Mouse (Mus musculus): ENCODE measurements around the gene Mgat4b.

Gene Mgat4b

GRCm38 (mm10) chr11:50200613-50201012 is 10.1 kb upstream of the Mgat4b start:
- DNase-seq (ENCODE audit: low read depth), result no peak

GRCm38 (mm10) chr11:50201590-50201989 is 9.1 kb upstream of the Mgat4b start:
- DNase-seq (ENCODE audit: low read depth), result no peak

- no peak for DNase-seq (ENCODE audit: low read depth)
Observed at GRCm38 (mm10) chr11:50203302-50203827, 7.3 kb upstream of the Mgat4b start.

- DNase-seq (ENCODE audit: low read depth), result no peak
Observed at GRCm38 (mm10) chr11:50205434-50205833, 5.3 kb upstream of the Mgat4b start.

GRCm38 (mm10) chr11:50206037-50206436 is 4.7 kb upstream of the Mgat4b start:
- no peak for DNase-seq (ENCODE audit: low read depth)

GRCm38 (mm10) chr11:50207344-50207743 is 3.3 kb upstream of the Mgat4b start:
- DNase-seq (ENCODE audit: low read depth), result no peak

GRCm38 (mm10) chr11:50208039-50208438 is 2.7 kb upstream of the Mgat4b start:
- DNase-seq (ENCODE audit: low read depth), result no peak

GRCm38 (mm10) chr11:50210101-50210504 is 587 bp upstream of the Mgat4b start:
- DNase-seq (ENCODE audit: low read depth), result peak; percentile 70

- DNase-seq (ENCODE audit: low read depth), result no peak
Observed at GRCm38 (mm10) chr11:50211322-50212059, 801 bp downstream of the Mgat4b start.

- no peak for DNase-seq (ENCODE audit: low read depth)
Observed at GRCm38 (mm10) chr11:50212060-50212739, 1.5 kb downstream of the Mgat4b start.

- DNase-seq (ENCODE audit: low read depth), result peak; percentile 95
Observed at GRCm38 (mm10) chr11:50212848-50213758, 2.4 kb downstream of the Mgat4b start.

- DNase-seq (ENCODE audit: low read depth), result no peak
Observed at GRCm38 (mm10) chr11:50214631-50215030, 3.9 kb downstream of the Mgat4b start.

GRCm38 (mm10) chr11:50215633-50216032 is 4.9 kb downstream of the Mgat4b start:
- no peak for DNase-seq (ENCODE audit: low read depth)

- DNase-seq (ENCODE audit: low read depth), result no peak
Observed at GRCm38 (mm10) chr11:50216724-50217366, 6.2 kb downstream of the Mgat4b start.

- no peak for DNase-seq (ENCODE audit: low read depth)
Observed at GRCm38 (mm10) chr11:50217811-50218210, 7.1 kb downstream of the Mgat4b start.

- no peak for DNase-seq (ENCODE audit: low read depth)
Observed at GRCm38 (mm10) chr11:50219833-50220232, 9.1 kb downstream of the Mgat4b start.

- no peak for DNase-seq (ENCODE audit: low read depth)
Observed at GRCm38 (mm10) chr11:50222559-50223276, 12.0 kb downstream of the Mgat4b start.

GRCm38 (mm10) chr11:50223783-50224662 is 13.3 kb downstream of the Mgat4b start:
- DNase-seq (ENCODE audit: low read depth), result no peak

GRCm38 (mm10) chr11:50224671-50225530 is 14.2 kb downstream of the Mgat4b start:
- DNase-seq (ENCODE audit: low read depth), result no peak
